Mouse (Mus musculus) 3T3-L1 (cell line): ENCODE results near the gene Gm45837.

Experiments
- DNase-seq: peaks from one replicate; pipeline ENCODE4 v3.0.0-alpha.2; 2015; ENCODE audit warnings: low read depth, low spot score

The Gm45837 gene

GRCm38 (mm10) chr7:101391909-101392479, 18.7 kb upstream of the Gm45837 start:
- no peak for DNase-seq

- DNase-seq, result peak; percentile 52
Measured at GRCm38 (mm10) chr7:101393015-101393414, 17.7 kb upstream of the Gm45837 start.

- peak; percentile 92 for DNase-seq
Measured at GRCm38 (mm10) chr7:101393694-101394504, 16.8 kb upstream of the Gm45837 start.

DNA sequence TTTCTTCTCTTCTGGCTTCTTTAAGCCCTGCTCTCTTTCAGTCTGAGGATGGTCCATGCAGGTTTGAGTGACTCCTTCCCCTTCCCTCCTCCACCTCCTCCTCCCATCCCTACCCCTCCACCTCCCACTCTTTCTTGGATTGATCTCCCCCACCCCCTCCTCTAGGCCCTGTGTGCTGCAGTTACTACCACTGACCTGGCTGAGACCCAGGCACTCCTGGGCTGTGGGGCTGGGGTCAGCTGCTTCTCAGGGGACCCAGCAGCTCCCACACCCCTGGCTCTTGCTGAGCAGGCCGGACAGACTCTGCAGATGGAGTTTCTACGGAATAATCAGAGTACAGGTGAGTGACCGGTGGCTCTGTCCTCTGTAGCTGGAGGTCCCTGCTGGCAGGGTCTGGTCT, 16.1 kb upstream of the Gm45837 start:
- DNase-seq, result no peak

DNA sequence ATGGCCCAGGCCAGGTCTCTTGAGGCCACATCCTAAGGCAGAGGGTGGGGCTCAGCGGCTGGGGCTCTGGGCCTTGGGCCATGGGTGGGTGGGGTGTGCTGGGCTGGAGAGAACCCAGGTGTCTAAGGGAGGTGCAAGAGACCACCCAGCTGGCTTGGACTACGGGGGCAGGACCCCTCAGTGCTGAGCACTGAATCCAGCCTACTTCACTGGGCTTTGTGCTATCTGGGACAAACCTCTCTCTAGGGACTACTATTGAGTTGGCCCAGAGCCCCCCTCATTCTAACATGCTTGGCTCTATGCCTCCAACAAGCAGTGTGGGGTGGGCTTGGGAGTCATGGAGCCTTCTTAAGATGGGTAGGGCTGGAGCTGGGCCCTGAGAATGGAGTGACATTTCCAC, 15.2 kb upstream of the Gm45837 start:
- DNase-seq, result no peak

DNA sequence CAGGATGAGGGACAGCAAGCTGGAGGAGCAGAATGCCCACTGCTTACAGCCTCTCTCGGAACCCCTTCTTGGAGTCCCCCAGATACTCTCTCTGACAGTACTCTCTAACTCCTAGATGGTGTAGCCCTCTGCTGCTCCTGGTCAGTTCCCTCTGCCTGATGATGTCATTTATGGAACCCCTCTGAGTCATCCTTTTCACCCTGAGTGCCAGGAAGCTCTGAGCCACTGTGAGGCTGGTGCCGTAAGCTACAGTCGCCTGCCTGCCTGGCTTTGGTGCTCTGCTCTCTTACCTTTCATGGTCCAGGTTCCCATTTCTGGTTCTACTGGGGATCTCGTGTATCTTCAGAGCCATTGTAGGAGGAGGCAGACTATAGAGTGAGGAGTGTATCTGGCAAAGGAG, 13.5 kb upstream of the Gm45837 start:
- DNase-seq, result peak; percentile 70

- no peak for DNase-seq
Measured at GRCm38 (mm10) chr7:101401510-101401909, 9.2 kb upstream of the Gm45837 start.

DNA sequence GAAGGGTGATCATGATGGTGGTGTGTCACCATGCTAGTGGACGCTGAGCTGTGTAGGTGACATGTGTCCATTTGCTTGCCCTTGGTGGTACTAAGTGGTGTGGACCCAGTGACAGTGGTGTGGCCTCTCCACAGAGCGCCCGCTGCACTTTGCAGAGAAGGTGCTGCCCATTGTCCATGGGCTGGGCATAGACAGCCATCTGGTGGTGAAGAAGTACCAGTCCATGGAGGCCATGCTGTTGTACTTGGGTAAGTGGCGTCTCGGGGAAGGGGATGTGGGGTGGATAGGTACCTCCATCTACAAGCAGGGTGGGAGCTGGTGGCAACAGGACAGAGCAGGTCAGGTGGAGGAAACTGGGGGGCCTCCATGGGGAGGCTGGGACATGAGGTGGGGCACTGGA, 6.9 kb upstream of the Gm45837 start:
- DNase-seq, result no peak

DNA sequence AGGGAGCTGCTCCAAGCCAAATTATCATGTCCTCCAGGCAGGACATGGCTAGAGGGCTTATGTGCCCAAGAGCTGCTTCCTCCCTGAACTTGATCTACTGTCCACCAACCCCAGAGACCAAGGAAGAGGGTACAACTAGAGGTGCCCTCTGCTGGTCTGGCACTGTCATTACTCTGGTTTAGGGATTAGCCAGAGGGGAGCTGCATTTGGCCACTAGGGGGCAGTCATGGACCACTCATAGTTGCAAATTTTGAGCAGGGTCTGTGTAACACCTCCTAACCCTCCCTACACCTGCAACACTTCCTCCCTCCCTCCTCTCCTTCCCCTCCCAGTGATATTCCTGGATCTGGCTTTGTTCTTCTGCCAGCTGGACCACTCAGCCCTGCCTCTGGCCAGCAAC, 2.1 kb downstream of the Gm45837 start:
- peak; percentile 82 for DNase-seq

DNA sequence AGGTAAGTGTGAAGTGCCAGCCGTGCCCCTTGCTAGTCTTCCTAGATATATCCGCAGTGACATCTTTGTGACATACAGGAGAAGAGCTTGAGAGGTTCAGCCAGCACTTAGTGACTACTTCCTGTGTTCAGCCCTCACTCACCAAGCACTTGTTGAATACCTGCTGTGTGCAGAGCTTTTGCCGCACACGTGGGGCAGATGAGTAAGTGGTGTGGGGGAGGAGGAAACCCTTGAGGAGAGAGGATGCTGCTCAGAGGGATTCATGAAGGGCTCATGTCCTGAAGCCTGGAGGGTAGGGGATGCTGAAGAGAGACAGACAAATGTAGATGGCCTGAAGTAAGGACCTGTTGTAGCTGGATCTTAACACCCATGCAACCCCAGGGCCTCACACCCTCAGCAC, 3.5 kb downstream of the Gm45837 start:
- no peak for DNase-seq

DNA sequence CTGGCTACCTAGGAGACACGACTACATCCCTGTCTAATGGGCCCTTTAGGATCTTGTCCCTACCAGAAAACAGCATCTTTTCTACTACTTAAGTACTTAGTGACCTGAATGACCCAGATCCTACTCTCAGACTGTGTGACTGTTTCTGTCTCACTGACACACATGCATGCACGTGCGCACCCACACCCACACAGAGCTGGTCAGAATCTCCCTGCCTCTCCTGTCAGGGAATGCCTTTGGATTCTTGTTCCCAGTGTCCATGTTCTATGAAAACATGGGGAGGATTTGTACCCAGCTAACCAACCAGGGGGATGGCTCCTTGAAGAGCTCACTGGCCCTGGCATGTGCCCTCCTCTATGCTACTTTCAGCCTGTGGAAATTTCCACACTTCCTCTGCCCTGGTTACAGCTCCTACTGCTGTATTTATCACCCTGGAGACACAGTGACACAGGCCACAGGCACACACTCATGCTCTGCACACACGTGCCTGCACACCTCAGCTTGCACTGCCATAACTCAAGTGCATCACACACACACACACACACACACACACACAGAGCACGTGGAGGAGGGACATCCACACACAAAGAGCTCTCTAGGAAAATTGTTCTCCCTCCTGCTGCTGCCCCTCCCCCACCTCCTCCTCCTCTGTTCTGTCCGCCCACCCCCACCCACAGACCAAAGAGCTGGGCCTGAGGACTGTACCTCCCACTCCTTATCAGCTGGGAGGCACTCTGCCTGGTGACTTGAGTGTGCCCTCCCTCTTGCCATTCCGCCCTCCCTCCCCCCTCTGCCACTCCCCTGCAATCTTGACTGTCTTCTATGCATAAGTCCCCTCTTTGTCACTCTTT, 4.2 kb downstream of the Gm45837 start:
- peak; percentile 5 for DNase-seq

DNA sequence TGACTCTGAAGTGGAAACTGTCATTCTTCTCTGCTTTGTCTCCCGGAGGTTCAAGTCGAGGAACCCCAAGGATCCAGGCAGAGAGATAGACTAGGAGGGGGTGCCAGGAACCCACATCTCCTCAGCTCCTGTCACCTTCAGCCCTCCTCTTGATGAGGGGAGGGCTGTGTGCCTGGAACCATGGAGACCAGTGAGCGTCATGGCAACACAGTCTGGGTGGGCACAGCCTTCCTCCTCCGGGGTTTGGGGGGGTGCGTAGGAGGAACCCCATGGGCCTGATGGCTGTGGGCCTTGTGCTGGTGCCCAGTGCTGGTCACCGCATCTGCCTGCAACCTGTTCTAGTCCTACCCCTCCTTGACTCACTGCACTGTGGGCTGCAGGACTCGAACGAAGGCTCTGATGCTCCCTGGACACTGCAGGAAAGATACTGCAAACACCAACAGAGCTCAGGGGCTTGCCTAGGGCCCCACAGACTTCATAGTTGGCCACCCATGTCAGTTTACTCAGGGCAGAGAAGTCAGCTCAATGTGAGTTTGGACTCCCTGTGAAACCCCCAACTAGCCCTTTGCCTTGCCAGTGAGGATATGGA, 4.9 kb downstream of the Gm45837 start:
- no peak for DNase-seq

DNA sequence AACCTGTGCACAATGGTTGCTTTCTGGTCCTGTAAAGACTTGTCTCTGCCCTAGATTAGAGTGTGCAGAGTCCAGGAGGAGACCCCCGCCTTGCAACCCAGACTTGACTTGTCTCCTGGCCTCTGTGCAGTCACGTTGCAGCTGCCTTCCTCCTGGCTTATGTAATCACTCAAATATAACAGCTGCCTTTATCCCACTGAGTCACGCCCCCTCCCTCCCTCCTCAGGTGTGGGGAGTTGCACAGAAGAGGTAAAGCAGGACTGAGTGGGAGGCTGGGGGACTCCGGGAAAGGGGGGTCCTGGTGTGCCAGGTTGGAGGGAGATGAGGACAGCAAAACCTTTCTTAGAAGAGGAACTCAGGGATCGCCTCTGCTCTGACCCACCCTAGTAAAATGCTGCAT, 5.7 kb downstream of the Gm45837 start:
- DNase-seq, result no peak

DNA sequence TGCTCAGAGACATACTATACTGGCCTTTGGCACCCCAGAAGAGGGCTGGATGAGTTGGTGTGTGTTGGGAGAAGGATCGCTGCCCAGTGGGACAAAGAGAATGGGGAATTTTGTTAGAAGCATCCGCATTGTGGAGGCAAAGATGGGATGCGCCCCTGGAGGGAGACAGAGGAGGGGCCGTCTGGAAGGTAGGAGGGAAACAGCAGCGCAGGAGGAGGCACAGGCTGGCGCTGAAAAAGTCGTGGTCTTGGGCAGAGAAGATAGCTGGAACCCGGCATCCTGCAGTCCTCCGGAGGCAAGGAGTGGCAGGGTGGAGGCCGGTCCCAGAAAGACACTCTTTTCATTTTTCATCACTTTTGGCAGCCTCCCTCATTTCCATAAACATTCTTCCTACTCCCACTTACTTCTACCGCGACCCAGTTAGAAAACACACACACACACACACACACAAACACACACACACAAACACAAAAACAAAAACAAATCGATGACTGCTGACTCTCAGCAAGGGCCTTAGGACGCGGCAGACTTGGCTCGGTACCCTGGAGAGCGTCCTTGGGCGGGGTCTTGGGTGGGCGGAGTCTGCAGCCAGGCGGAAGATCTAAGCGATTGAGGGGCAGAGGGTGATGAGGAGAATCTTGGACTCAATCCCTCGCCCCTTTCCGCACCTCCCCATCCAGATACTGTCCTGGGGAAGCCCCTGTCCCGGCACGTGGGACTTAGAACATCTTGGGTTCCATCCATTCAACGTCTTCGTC, 8.5 kb downstream of the Gm45837 start:
- DNase-seq, result no peak

DNA sequence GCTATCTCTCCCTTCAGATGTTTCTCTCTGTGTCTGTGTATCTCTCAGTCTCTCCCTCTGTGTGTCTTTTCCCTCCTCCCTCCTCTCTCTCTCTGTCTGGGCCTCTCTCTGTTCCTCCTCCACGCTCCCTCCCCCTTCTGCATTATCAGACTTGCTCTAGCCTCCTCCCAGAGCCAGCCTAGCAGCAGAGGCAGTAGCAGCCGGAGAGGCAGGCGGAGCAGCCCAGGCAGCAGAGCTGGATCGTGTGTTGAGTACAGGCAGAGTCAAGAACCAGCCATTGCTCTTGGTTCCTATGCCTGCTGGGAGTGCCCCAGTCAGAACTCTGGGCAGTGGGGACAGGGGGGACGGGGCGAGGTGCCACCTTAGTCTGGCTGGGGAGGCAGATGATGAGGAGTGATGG, 10.8 kb downstream of the Gm45837 start, which contains the start of gene Pde2a:
Gene Pde2a (plus strand): TSS at position 163 of the 400 bp plus-strand sequence.
- DNase-seq, result no peak

DNA sequence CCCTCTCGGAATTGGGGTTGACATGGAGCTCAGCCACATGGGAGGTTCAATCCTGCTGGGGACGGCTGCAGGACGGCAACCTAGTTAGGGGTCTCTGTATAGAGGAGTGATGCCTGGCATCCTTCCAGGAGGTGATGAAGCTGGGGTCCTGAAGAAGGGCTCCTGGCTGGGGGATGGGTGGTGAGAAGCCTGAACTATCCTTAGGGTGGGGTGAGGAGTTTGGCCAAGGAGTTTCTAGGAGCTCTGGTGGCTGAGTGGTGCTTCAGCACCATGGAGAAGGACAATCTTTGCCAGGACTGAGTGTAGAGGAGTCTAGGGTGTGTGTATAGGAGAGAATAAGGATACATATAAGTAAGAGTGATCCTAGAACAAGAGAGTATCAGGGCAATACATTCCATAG, 11.4 kb downstream of the Gm45837 start:
- DNase-seq, result peak; percentile 57

- DNase-seq, result no peak
Measured at GRCm38 (mm10) chr7:101422646-101423045, 12.0 kb downstream of the Gm45837 start.

DNA sequence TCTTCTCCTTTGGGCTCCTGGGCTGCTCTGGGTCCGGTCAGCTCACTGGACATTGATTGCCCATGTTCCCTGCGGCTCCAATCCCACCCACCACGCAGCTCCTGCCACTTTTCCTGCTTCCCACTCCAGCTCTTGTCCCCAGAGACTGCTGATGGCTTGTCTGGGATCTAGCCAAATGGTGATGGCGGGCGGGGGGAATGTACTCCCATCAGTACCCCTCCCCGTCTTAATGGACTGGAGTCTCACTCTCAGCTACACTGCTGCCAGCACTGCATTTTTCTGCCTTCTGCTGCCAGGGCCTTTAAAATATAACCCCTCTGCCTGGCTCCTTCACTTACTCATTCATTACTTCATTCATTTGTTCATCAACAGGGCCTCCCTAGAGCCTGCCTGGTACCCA, 13.3 kb downstream of the Gm45837 start:
- DNase-seq, result no peak

- DNase-seq, result no peak
Measured at GRCm38 (mm10) chr7:101426692-101427091, 16.0 kb downstream of the Gm45837 start.

DNA sequence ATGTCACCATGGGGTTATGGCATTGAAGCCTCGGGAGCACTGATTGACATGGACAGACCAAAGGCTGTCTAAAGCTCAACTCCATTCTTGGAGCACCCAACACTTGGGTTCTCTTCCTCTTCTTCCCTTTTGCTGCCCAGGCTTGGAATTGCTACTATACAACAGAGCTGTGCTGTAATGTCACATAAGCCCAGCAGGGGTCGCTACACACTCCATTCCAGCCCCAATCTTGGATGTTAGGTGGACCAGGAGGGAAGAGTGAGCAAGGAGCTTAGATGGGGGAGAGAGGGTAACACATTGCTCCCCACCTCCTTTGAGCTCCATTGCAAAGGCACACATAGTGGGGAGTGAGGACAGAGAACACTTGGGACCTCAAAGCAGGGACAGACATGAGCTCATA, 17.1 kb downstream of the Gm45837 start:
- peak; percentile 46 for DNase-seq

DNA sequence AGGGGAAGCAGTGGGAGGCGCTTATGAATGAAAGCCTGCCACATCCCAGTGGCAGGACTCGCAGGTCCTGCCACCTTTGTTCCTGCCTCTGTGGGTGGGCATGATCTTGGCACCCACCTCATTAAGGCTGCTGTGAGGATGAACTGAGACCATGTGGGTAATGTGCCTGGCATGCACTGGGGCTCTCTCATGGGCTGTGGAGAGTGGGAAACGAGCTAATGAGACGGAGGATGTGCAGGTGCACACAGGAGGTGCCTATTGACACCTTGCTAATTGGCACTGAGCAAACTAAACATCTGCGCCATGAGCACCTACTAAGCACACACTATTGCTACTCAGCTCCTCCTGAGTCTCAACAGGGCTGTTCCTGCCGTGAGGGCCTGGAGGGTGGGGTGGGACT, 24.4 kb downstream of the Gm45837 start:
- no peak for DNase-seq
